Mouse (Mus musculus): Measurements from ENCODE around the gene Dync2li1. TPM values are rescaled to one million over a fixed set of nuclear protein-coding genes. Genes with fewer than 3 reads are reported as not detected.

Dync2li1 gene
- polyA plus RNA-seq, 1 experiment from 2014 or later, result 11.9 TPM

DNA sequence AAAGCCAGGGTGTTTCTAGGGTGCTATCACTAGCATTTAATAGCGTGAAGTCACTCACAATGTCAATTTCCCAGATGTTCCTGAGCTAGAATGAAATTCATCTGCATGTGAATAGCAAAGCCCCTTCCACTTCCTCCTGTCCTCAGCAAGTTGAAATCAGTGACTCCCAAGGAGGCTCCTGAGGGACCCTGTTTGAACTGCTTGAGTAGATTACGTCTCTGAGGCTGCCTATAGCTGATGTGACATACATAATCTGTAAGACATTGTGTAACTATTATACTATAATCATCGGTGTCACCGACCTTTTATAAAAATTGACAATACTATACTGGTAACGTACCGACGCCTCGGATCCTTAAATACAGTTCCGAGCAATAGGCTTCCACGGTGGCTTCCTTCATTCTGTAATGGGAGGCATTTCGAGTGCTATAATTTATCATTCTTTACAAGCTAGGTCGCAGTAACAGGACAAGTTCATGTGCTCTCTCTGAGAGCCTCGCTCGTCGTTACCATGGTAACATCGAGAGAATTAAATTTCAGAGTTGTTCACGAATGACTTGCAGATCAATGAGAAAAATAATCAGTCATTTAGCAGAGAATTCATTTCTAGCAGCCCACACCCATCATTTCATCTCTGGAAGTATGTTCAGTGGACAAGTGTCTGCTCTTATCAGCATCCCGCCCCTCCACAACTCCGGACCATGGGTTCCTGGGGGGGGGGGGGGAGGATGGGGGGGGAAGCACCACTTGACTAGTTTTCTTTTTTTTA lies 30.5 kb downstream of the Dync2li1 start:
- Histone ChIP-seq H3K27ac (ENCODE audit: low read depth, low read length) (no peak overlapping the region), H3K4me2 (no peak overlapping the region), H3K27me3 (ENCODE audit: control insufficient read depth, insufficient read depth, low read length) (no peaks in the 10 kb centered on the region), H3K36me3 (ENCODE audit: control insufficient read depth, insufficient read depth, low read length) (no peaks in the 10 kb centered on the region), H3K9ac (ENCODE audit: low read depth, low read length) (no peak overlapping the region), H3K4me3 (ENCODE audit: low read depth, low read length) (no peak overlapping the region), H3K4me1 (ENCODE audit: control insufficient read depth, insufficient read depth, low read length) (no peaks in the 10 kb centered on the region), H3K9me3 (replicated peaks; ENCODE audit: control insufficient read depth, low read length) (no peaks in the 10 kb centered on the region)
- no peak for ATAC-seq (replicated peaks; ENCODE audit: insufficient number of reproducible peaks, low FRiP score, low TSS enrichment)
- 74% methylated on average over 19 of the region's 19 CpGs for WGBS (ENCODE audit: insufficient replicate concordance)

DNA sequence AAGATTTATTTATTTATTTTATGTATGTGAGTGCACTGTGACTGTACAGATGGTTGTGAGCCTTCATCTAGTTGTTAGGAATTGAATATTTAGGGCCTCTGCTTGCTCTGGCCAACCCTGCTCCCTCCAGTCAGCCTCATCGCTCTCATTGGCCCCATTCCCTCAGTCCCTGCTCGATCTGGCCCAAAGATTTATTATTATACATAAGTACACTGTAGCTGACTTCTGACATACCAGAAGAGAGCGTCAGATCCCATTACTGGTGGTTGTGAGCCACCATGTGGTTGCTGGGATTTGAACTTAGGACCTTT lies 31.1 kb downstream of the Dync2li1 start:
- ATAC-seq (replicated peaks; ENCODE audit: insufficient number of reproducible peaks, low FRiP score, low TSS enrichment), result no peak
- no peaks in the 10 kb centered on the region for H3K4me1 ChIP-seq (ENCODE audit: control insufficient read depth, insufficient read depth, low read length)
- H3K4me3 ChIP-seq (ENCODE audit: low read depth, low read length), result no peak overlapping the region
- no peaks in the 10 kb centered on the region for H3K9me3 ChIP-seq (replicated peaks; ENCODE audit: control insufficient read depth, low read length)
- no peak overlapping the region for H3K27ac ChIP-seq (ENCODE audit: low read depth, low read length)
- no peak overlapping the region for H3K4me2 ChIP-seq
- H3K9ac ChIP-seq (ENCODE audit: low read depth, low read length), result no peak overlapping the region
- H3K27me3 ChIP-seq (ENCODE audit: control insufficient read depth, insufficient read depth, low read length), result no peaks in the 10 kb centered on the region
- no peaks in the 10 kb centered on the region for H3K36me3 ChIP-seq (ENCODE audit: control insufficient read depth, insufficient read depth, low read length)
- 84% methylated on average over 3 of the region's 3 CpGs for WGBS (ENCODE audit: insufficient replicate concordance)

DNA sequence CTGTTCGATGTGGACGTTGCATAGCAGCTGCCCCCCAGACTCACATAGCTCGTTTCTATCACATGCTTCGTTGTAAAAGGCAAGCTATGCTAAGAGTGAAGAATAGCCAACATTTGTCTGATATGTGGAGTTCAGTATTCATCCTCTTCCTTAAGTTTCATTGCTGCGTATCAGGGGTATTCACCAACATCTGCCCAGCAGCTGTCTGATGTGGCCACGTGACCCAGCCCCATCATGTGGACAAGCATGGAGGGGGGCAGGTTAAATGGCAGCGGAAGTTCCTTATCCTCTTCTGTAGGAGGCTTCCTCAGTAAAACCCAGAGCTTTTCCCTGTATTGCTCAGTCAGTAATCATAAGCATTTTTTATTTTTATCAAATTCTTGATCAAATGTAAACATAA lies 31.5 kb downstream of the Dync2li1 start:
- Histone ChIP-seq H3K27ac (ENCODE audit: low read depth, low read length) (no peak overlapping the region), H3K4me2 (no peak overlapping the region), H3K9ac (ENCODE audit: low read depth, low read length) (no peak overlapping the region), H3K36me3 (ENCODE audit: control insufficient read depth, insufficient read depth, low read length) (no peaks in the 10 kb centered on the region), H3K9me3 (replicated peaks; ENCODE audit: control insufficient read depth, low read length) (no peaks in the 10 kb centered on the region), H3K4me3 (ENCODE audit: low read depth, low read length) (no peak overlapping the region), H3K27me3 (ENCODE audit: control insufficient read depth, insufficient read depth, low read length) (no peaks in the 10 kb centered on the region), H3K4me1 (ENCODE audit: control insufficient read depth, insufficient read depth, low read length) (no peaks in the 10 kb centered on the region)
- ATAC-seq (replicated peaks; ENCODE audit: insufficient number of reproducible peaks, low FRiP score, low TSS enrichment), result no peak
- WGBS (ENCODE audit: insufficient replicate concordance), result 74% methylated on average over 7 of the region's 7 CpGs

DNA sequence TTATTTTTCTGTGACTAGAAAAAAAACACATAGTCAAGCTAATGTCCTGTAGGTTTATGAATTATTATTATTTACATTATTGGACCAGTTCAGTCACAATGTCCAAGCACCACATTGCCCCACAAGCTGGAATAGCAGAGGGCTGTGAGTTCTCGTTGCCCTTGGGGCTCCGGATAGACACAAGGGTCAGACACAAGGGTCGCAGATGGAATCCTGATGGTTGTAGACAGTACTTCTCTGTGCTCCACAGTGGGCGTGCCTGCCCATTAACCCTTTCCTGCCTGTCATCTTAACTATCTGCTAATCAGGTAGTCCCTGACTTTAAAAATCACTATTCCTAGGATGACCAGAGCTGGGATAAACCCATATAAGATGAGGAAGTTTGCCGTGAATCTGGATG lies 31.9 kb downstream of the Dync2li1 start:
- Histone ChIP-seq H3K4me1 (ENCODE audit: control insufficient read depth, insufficient read depth, low read length) (no peaks in the 10 kb centered on the region), H3K9me3 (replicated peaks; ENCODE audit: control insufficient read depth, low read length) (no peaks in the 10 kb centered on the region)
- WGBS (ENCODE audit: insufficient replicate concordance), result 38% methylated on average over 5 of the region's 5 CpGs

DNA sequence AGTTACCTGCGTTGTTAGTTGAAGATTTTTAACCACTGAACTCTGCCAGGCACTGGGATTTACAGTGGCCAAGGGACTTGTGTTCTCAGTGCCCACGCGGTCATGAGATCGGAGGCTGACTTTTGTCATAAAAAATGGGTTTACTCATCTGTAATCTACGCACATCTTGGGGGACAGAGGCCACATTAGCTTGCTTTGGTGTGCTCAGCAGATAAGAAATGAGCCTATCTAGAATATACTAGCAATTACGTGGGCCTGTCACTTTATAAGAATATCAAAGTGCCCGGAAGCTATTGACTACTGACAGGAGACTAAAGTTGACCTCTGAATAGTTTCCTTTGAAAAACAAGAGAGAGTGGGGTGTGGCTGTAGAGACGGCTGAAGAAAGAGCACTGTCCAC lies 32.7 kb downstream of the Dync2li1 start:
- no peak overlapping the region for H3K27ac ChIP-seq (ENCODE audit: low read depth, low read length)
- H3K4me1 ChIP-seq (ENCODE audit: control insufficient read depth, insufficient read depth, low read length), result no peaks in the 10 kb centered on the region
- no peaks in the 10 kb centered on the region for H3K9me3 ChIP-seq (replicated peaks; ENCODE audit: control insufficient read depth, low read length)
- no peak overlapping the region for H3K4me2 ChIP-seq
- no peak overlapping the region for H3K9ac ChIP-seq (ENCODE audit: low read depth, low read length)
- no peak for ATAC-seq (replicated peaks; ENCODE audit: insufficient number of reproducible peaks, low FRiP score, low TSS enrichment)
- 78% methylated on average over 8 of the region's 8 CpGs for WGBS (ENCODE audit: insufficient replicate concordance)
- H3K36me3 ChIP-seq (ENCODE audit: control insufficient read depth, insufficient read depth, low read length), result no peaks in the 10 kb centered on the region
- no peak overlapping the region for H3K4me3 ChIP-seq (ENCODE audit: low read depth, low read length)
- no peaks in the 10 kb centered on the region for H3K27me3 ChIP-seq (ENCODE audit: control insufficient read depth, insufficient read depth, low read length)

More for the DNA sequence above, 31.9 kb downstream of the Dync2li1 start:
- Histone ChIP-seq H3K9ac (ENCODE audit: low read depth, low read length) (no peak overlapping the region), H3K36me3 (ENCODE audit: control insufficient read depth, insufficient read depth, low read length) (no peaks in the 10 kb centered on the region), H3K27ac (ENCODE audit: low read depth, low read length) (no peak overlapping the region), H3K27me3 (ENCODE audit: control insufficient read depth, insufficient read depth, low read length) (no peaks in the 10 kb centered on the region), H3K4me3 (ENCODE audit: low read depth, low read length) (no peak overlapping the region), H3K4me2 (no peak overlapping the region)
- ATAC-seq (replicated peaks; ENCODE audit: insufficient number of reproducible peaks, low FRiP score, low TSS enrichment), result no peak

DNA sequence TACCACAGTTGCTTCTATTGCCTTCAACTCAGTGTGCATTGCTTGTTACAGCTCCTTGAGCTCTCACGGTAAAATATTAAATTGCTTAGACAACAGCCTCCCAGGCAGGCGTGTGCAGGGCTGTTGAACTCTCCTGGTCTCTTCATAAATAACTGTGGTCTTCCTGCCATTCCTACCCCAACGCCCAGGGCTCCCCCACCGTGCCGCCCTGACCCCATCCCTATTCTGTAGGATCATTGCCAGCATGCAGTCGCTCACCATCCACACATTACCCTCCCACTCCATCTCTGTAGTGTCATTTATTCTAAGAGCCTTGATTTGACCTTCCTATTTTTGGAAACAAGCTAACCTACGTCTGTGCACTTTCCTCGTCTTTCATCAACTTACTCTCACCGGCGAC lies 38.8 kb downstream of the Dync2li1 start:
- Histone ChIP-seq H3K36me3 (ENCODE audit: control insufficient read depth, insufficient read depth, low read length) (no peaks in the 10 kb centered on the region), H3K4me1 (ENCODE audit: control insufficient read depth, insufficient read depth, low read length) (peaks cover 4% of the 10 kb centered on the region; the same call in 1 of the 2 replicates), H3K4me2 (no peak overlapping the region), H3K27ac (ENCODE audit: low read depth, low read length) (no peak overlapping the region), H3K9ac (ENCODE audit: low read depth, low read length) (no peak overlapping the region), H3K4me3 (ENCODE audit: low read depth, low read length) (no peak overlapping the region), H3K9me3 (replicated peaks; ENCODE audit: control insufficient read depth, low read length) (no peaks in the 10 kb centered on the region), H3K27me3 (ENCODE audit: control insufficient read depth, insufficient read depth, low read length) (no peaks in the 10 kb centered on the region)
- 38% methylated on average over 10 of the region's 10 CpGs for WGBS (ENCODE audit: insufficient replicate concordance)
- ATAC-seq (replicated peaks; ENCODE audit: insufficient number of reproducible peaks, low FRiP score, low TSS enrichment), result no peak

DNA sequence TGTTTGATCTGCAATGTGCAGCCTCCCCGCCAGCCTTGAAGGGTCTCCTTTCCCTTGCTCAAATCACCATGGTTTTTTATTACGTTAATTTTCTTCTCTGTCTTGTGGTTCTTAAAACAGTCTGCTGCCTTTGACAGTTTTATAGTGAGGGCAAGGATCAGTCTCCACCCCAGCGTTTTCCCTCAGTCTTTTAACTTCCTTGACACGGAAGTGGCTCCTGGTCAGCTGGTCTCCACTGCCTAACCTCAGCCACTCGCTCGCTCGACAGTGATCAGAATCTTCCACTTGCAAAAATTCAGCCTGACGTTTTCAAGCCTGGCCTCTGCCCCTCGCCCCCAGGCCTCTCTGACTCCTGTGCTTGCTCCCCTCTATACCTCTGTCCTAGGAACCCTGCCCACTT lies 39.4 kb downstream of the Dync2li1 start:
- Histone ChIP-seq H3K9me3 (replicated peaks; ENCODE audit: control insufficient read depth, low read length) (no peaks in the 10 kb centered on the region), H3K36me3 (ENCODE audit: control insufficient read depth, insufficient read depth, low read length) (no peaks in the 10 kb centered on the region), H3K4me3 (ENCODE audit: low read depth, low read length) (no peak overlapping the region), H3K4me2 (no peak overlapping the region), H3K27me3 (ENCODE audit: control insufficient read depth, insufficient read depth, low read length) (no peaks in the 10 kb centered on the region), H3K9ac (ENCODE audit: low read depth, low read length) (no peak overlapping the region), H3K4me1 (ENCODE audit: control insufficient read depth, insufficient read depth, low read length) (peaks cover 4% of the 10 kb centered on the region; the same call in 1 of the 2 replicates), H3K27ac (ENCODE audit: low read depth, low read length) (no peak overlapping the region)
- ATAC-seq (replicated peaks; ENCODE audit: insufficient number of reproducible peaks, low FRiP score, low TSS enrichment), result no peak
- 29% methylated on average over 9 of the region's 9 CpGs for WGBS (ENCODE audit: insufficient replicate concordance)

DNA sequence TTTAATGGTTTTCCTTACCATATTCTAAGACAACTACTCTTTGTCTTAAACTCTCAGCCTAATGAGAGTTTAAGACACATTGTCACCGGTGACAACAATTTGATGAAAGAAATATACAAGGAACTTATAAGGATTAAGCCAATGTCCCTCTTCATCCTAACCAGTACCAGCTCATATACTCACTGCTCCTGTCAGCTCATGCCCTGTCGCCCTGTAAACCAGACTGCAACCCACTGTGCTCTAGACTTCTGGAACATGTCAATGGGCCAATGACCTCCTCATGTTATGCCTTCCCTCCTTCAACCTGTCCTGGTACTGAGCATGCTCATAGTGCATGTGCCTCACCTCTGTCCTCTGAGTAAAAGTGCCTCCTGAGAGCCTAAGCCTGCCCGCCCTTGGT lies 41.6 kb downstream of the Dync2li1 start:
- Histone ChIP-seq H3K27me3 (ENCODE audit: control insufficient read depth, insufficient read depth, low read length) (no peaks in the 10 kb centered on the region), H3K4me2 (no peak overlapping the region), H3K4me1 (ENCODE audit: control insufficient read depth, insufficient read depth, low read length) (peaks cover 4% of the 10 kb centered on the region; the same call in 1 of the 2 replicates), H3K4me3 (ENCODE audit: low read depth, low read length) (no peak overlapping the region), H3K9ac (ENCODE audit: low read depth, low read length) (no peak overlapping the region), H3K27ac (ENCODE audit: low read depth, low read length) (no peak overlapping the region), H3K9me3 (replicated peaks; ENCODE audit: control insufficient read depth, low read length) (no peaks in the 10 kb centered on the region), H3K36me3 (ENCODE audit: control insufficient read depth, insufficient read depth, low read length) (no peaks in the 10 kb centered on the region)
- WGBS (ENCODE audit: insufficient replicate concordance), result 81% methylated on average over 3 of the region's 3 CpGs
- no peak for ATAC-seq (replicated peaks; ENCODE audit: insufficient number of reproducible peaks, low FRiP score, low TSS enrichment)

Data from heart, embryonic 11.5 days (tissue).